Mouse (Mus musculus): Measurements from ENCODE around the gene Add2.
A peak's percentile ranks its signal among the peaks of the same experiment; 100 is the strongest.

GRCm38 (mm10) chr6:86141820-86142219, 113.3 kb downstream of the Add2 start:
- TF ChIP-seq POLR2A (IDR thresholded peaks at IDR 0.05; ENCODE audit: borderline replicate concordance, extremely low read depth, low read depth, low read length) (no peak), CTCF (IDR thresholded peaks at IDR 0.05; ENCODE audit: insufficient read depth, low read length) (peak; percentile 58)
